Mouse (Mus musculus) embryonic stem cell, embryonic (primary cell): ENCODE measurements at regions not wholly inside any gene's neighbourhood (a gene's known extent, or its start where the extent isn't known, plus 50 kb on each side); places are given as distances from the start of the nearest gene placed in this dataset.

ENCODE experiments used
- CTCF ChIA-PET, 4 experiments: fragments of 300-600 bp in 2 of 4; fragments of 350-600 bp in 2 of 4; sonication (Branson Sonifier 250); formaldehyde crosslinking; loops; one replicate each; lab custom pipeline; 2022; ENCODE audit warnings: inconsistent platforms in 2 of 4; lab: Charles Lee
- POLR2A ChIA-PET, 4 experiments: fragments of 300-600 bp in 2 of 4; fragments of 350-600 bp in 2 of 4; sonication (Branson Sonifier 250); formaldehyde crosslinking; loops; one replicate each; lab custom pipeline; 2022; ENCODE audit warnings: antibody characterized with exemption in 4 of 4, inconsistent platforms in 1 of 4; lab: Charles Lee

GRCm38 (mm10) chr14:104702283-104702893 is 179.9 kb upstream of the Rnf219 start:
- CTCF ChIA-PET, result no interaction called here
- POLR2A ChIA-PET, result no interaction called here

GRCm38 (mm10) chr14:104698962-104699361 is 176.5 kb upstream of the Rnf219 start:
- ChIA-PET CTCF (no interaction called here), POLR2A (no interaction called here)

GRCm38 (mm10) chr14:104695101-104695500 is 172.7 kb upstream of the Rnf219 start:
- CTCF ChIA-PET, result no interaction called here

GRCm38 (mm10) chr14:104694174-104694803 is 171.8 kb upstream of the Rnf219 start:
- ChIA-PET CTCF (no interaction called here), POLR2A (no interaction called here)

More at GRCm38 (mm10) chr14:104695101-104695500, 172.7 kb upstream of the Rnf219 start:
- POLR2A ChIA-PET, result interaction anchor here in 1 of 4 experiments (0.7 kb wide), 1 partner anchor 142 kb away, joined by 3 read pairs; no protein-coding TSS in a partner anchor

- ChIA-PET POLR2A (no interaction called here), CTCF (no interaction called here)
Measured at GRCm38 (mm10) chr14:104692616-104693015, 170.2 kb upstream of the Rnf219 start.

GRCm38 (mm10) chr14:104688440-104688839 is 166.0 kb upstream of the Rnf219 start:
- POLR2A ChIA-PET, result no interaction called here
- CTCF ChIA-PET, result no interaction called here

- ChIA-PET POLR2A (no interaction called here), CTCF (no interaction called here)
Measured at GRCm38 (mm10) chr14:104676810-104677209, 154.4 kb upstream of the Rnf219 start.

GRCm38 (mm10) chr14:104661696-104662095 is 139.3 kb upstream of the Rnf219 start:
- ChIA-PET CTCF (interaction anchor here in 1 of 4 experiments (0.5 kb wide), 1 partner anchor 70 kb away, joined by 3 read pairs; no protein-coding TSS in a partner anchor), POLR2A (no interaction called here)

- CTCF ChIA-PET, result no interaction called here
Measured at GRCm38 (mm10) chr14:104658751-104659150, 136.3 kb upstream of the Rnf219 start.

GRCm38 (mm10) chr14:104649980-104650379 is 127.5 kb upstream of the Rnf219 start:
- ChIA-PET POLR2A (no interaction called here), CTCF (no interaction called here)

More at GRCm38 (mm10) chr14:104658751-104659150, 136.3 kb upstream of the Rnf219 start:
- POLR2A ChIA-PET, result no interaction called here

GRCm38 (mm10) chr14:104644626-104645025 is 122.2 kb upstream of the Rnf219 start:
- ChIA-PET CTCF (no interaction called here), POLR2A (no interaction called here)

- POLR2A ChIA-PET, result no interaction called here
- CTCF ChIA-PET, result no interaction called here
Measured at GRCm38 (mm10) chr14:104642783-104643182, 120.3 kb upstream of the Rnf219 start.

- ChIA-PET CTCF (no interaction called here), POLR2A (interaction anchor here in 1 of 4 experiments (0.6 kb wide), 1 partner anchor 164 kb away, joined by 3 read pairs; no protein-coding TSS in a partner anchor)
Measured at GRCm38 (mm10) chr14:104639300-104639699, 116.9 kb upstream of the Rnf219 start.

GRCm38 (mm10) chr14:104611467-104611866 is 89.0 kb upstream of the Rnf219 start:
- ChIA-PET POLR2A (no interaction called here), CTCF (interaction anchor here in 1 of 4 experiments (0.5 kb wide), 1 partner anchor 60 kb away, joined by 3 read pairs; no protein-coding TSS in a partner anchor)

GRCm38 (mm10) chr14:104610378-104610777 is 87.9 kb upstream of the Rnf219 start:
- ChIA-PET CTCF (interaction anchor here in 1 of 4 experiments (0.5 kb wide), 1 partner anchor 789 kb away, joined by 3 read pairs; no protein-coding TSS in a partner anchor), POLR2A (no interaction called here)

GRCm38 (mm10) chr14:104594851-104595250 is 72.4 kb upstream of the Rnf219 start:
- ChIA-PET POLR2A (no interaction called here), CTCF (no interaction called here)
